Mouse (Mus musculus): ENCODE data around the gene Atg4a-ps.
"Not testable (repeated sequence)": the region's sequence is repeated elsewhere in the genome, so short reads cannot be mapped to it uniquely, and the experiment has no call there.

Atg4a-ps gene

DNA sequence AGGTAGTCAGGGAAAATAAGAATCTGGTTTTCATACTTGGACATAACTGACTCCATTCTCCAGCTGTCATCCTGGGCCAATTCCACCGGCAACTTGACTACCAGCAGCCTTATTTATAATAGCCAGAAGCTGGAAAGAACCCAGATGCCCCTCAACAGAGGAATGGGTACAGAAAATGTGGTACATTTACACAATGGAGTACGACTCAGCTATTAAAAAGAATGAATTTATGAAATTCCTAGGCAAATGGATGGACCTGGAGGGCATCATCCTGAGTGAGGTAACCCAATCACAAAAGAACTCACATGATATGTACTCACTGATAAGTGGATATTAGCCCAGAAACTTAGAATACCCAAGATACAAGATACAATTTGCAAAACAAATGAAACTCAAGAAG, at the start of gene Atg4a-ps:
Gene Atg4a-ps, minus strand, starts transcription at position 101 of the 400 bp plus-strand sequence.
- not testable (repeated sequence) for DNase-seq

DNA sequence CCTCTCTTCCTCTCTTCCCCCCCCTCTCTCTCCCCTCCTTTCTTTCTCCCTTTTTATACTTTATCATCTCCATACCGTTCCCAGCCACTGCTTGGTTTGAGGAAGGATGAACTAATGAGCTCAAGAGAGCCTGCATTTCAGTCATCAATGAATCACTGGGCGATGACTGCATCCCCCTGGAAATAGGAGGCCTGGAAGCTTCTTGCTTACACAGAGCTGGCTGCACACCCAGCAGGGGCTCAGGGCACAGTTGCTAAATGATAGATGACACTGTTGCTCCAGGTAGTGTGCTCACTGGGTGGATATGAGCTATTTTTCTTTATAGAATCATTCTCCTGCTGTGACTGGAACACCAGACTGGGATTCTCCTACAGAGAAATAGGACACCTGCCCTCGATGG, 49.7 kb upstream of the Atg4a-ps start:
- no peak for DNase-seq

GRCm38 (mm10) chr3:103690506-103690905, 44.6 kb upstream of the Atg4a-ps start:
- DNase-seq = no peak

GRCm38 (mm10) chr3:103689043-103689442, 43.2 kb upstream of the Atg4a-ps start:
- no peak for DNase-seq

DNA sequence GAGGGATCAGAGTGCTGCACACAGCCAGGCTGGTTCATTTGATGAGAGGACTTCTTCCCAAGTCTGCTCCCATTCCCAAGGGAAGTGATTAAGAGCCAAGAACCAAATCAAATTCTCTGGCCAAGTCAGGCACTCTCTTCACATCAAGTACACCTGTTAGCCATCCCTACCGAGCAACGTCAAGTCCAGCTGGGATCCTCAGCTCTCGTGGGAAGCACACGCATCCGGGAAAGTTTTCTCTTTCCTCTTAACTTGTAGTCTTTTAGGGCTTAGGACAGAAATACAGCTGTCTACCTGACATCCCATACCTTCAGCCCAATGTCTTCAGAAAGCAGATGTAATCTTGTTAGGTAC, 38.1 kb upstream of the Atg4a-ps start:
- no peak for DNase-seq

DNA sequence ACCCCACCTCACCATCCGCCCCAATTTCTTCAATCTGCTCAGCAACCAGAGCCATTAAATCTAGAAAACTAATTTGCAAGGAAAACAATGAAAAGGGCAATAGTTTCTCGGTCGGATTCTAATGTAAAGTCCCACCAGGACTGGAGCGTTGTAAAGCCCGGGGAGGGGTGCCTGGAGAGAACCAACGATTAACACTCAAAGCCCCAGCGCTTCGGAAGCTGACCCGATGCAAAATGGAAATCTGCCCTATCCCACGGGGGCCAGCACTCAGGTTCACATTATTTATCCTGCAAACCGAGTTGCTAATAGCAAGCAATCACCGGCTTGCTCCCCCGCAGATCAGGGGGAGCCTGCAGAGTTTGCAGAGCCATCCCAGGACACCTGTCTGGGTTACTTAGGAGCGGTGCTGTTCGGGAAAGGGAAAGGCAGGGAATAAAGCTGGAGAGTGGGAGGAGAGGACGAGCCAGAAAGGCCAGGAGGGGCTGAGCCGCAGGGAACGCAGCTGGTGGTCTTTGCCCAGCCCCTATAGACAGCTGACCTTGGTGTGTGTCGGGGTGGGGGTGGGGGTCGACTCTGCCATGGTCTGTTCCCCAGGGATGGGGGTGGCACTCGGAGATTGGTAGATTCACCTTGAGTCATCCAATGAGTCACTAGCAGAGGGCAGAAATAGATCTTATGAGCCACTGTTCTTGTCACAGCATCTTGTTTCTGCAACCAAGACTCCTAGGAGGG, 37.5 kb upstream of the Atg4a-ps start:
- DNase-seq = peak; percentile 37

- peak; percentile 28 for DNase-seq
Observed at GRCm38 (mm10) chr3:103682473-103682872, 36.6 kb upstream of the Atg4a-ps start.

GRCm38 (mm10) chr3:103678811-103679210, 32.9 kb upstream of the Atg4a-ps start:
- DNase-seq = no peak

- DNase-seq = no peak
Observed at GRCm38 (mm10) chr3:103672716-103673115, 26.8 kb upstream of the Atg4a-ps start.

DNA sequence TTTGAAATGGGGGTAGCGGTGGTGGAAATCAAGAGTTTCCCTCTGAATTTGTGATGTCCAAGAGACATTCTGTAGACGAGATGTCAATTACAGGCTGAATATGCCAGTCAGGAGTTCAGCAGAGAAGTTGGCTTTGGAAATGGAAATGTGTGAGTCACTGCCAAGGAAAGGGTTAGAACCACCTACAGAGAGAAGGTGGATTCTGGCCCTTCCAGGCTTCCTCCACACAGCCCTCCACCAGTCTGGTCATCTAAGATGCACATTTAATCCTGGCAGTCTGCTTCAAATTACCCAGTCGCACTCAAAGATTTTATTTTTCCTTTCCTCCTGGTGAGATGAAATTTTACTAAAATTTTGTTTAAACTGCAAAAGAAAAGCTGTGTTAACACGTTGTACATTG, 26.2 kb upstream of the Atg4a-ps start:
- no peak for DNase-seq

DNA sequence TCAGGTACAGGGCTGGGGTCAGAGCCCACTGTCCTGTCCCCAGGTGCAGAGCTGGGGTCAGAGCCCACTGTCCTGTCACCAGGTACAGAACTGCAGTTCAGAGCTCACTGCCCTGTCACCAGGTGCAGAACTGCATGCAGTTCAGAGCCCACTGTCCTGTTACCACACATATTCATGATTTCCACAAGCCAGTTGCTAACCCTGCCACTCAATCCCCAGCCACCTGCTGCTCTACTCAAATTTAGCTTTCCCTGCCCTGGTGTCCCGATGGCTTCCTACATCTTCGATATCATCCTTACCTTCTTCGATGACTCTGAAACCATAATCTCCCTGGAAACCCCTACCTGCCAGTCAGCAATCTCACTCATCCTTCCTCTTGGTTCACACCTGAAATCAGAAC, 17.5 kb upstream of the Atg4a-ps start:
- no peak for DNase-seq

DNA sequence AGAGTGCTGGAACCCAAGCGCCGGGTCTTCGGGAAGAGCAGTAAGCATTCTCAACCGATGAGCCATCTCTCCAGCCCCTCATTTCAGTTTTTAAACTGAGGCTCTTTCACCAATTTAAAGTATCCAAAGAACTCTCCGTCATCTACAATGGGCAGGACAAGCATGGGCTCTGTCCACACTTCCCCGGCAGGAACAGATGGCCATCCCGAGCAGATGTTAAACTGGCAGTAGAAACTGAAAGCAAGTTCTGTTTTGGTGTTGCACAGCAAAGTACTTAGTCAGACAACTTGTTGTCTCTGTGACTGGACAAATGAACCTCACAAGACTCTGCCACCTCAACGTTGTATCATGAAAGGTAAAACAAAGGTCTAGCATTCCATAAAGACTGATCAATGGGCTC, 15.8 kb upstream of the Atg4a-ps start:
- DNase-seq = no peak

DNA sequence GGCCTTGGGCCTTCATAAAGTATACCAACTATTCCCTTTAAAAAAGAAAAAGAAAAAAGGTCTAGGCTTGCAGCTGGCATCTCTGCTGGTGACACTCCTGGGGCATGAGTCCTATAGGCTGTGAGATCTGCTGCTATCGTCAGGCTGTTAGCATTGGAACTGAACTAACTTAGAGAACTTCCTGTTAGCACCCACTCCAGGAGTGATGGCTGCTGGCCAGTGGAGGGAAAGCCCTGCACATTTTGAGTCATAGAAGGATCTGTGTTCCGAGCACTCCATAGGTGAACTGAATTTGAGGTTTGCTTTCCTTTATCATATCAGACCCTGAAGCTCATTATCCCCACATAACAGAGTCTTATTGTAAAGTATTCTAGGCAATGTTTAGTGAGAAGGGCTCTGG, 14.1 kb upstream of the Atg4a-ps start:
- DNase-seq = peak; percentile 16

- DNase-seq = no peak
Observed at GRCm38 (mm10) chr3:103650406-103650805, 4.5 kb upstream of the Atg4a-ps start.

GRCm38 (mm10) chr3:103649716-103650115, 3.8 kb upstream of the Atg4a-ps start:
- no peak for DNase-seq

DNA sequence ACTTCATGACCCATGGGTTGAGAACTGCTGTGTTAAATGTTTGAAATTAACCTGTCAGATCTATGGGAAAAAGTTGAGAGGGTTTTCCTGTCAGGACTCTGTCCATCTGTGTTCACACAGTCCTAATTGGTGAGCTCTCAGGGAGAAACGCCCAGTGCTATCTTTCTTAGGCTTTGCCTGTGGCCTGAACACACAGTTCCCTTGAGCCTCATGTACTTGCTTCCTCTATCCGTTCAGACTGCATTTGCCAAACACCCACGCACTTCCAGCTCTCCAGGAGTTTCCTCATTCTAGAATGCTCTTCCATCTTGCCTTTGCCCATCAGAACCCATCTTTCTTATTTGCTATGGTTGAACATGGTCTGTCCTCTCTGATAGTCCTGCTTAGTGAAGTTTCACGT, 2.6 kb upstream of the Atg4a-ps start:
- no peak for DNase-seq

- DNase-seq = no peak
Observed at GRCm38 (mm10) chr3:103647164-103647867, 1.4 kb upstream of the Atg4a-ps start.

DNA sequence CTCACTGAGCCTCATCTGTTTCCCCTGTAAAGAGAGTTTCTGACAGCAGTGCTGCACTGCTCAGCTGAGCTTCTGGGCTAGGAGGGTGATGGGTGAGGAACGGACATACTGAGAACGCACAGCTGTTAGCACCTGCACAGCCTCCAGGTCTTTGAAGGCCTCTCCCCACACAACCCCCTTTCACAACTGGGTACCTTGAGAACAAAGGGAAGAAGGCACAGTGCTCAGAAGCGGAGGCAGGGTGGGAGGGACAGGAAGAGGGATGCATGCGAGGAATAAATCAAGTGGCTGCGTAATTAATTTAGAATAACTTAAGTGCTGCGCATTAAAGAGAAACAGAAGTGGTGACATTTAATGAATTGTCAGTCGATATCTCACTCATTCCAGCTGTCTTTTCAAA, 4.6 kb downstream of the Atg4a-ps start:
- no peak for DNase-seq

- DNase-seq = no peak
Observed at GRCm38 (mm10) chr3:103640226-103640803, 5.6 kb downstream of the Atg4a-ps start.

- DNase-seq = no peak
Observed at GRCm38 (mm10) chr3:103637641-103638040, 8.2 kb downstream of the Atg4a-ps start.

- no peak for DNase-seq
Observed at GRCm38 (mm10) chr3:103634256-103634655, 11.6 kb downstream of the Atg4a-ps start.

GRCm38 (mm10) chr3:103633831-103634230, 12.0 kb downstream of the Atg4a-ps start:
- no peak for DNase-seq

DNA sequence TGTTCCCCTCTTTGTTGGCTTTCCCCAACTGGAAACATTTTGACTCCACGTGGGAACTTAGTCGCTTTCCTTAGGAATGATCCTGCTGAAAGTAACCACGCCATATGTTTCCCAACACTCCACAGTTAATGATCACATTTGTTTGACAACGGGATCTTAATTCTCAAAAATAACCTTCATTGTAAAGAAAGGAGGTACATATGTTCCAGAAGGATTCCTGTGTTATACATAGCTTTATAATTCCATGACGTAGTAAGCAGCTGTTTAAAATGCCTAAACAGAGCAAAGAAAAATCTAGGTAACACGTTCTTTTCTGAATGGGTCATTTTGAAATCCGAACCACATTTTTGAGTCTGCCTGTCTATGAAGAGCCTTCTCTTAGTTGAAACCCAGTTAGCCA, 12.7 kb downstream of the Atg4a-ps start:
- DNase-seq = no peak

DNA sequence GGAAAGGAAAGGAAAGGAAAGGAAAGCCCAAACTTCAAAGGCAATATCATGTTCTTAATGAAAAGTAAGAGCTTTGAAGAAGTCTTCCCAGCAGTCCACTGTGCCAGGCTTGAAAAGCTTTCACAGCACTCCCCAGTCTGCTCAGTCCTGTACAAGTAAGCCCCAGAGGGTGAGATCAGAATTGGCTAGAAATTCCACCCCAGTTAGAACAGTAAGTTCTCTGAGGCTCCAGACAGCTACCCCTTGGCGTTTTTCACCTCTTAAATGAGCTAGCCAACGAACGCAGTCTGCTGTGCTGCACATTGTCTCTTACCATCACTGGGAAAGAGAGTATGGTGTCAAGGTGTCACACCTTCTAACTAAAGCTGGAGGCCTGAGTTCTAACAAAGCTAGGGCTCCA, 18.2 kb downstream of the Atg4a-ps start:
- DNase-seq = no peak

Data from right cerebral cortex, postnatal 25 days (tissue).